Mouse (Mus musculus) left cerebral cortex, postnatal 36 days (tissue): Measurements from ENCODE around the gene Scoc. TPM values are rescaled to one million over a fixed set of nuclear protein-coding genes. Genes with fewer than 3 reads are reported as not detected.
"Not testable (repeated sequence)": the region's sequence is repeated elsewhere in the genome, so short reads cannot be mapped to it uniquely, and the experiment has no call there.

Experiments
- DNase-seq, 2 experiments: peaks; one replicate each; pipeline ENCODE4 v3.0.0; 2021 to 2022; ENCODE audit warnings: low spot score in 2 of 2, mixed read lengths in 1 of 2
- intact Hi-C: fragments of 180-260 bp; cut with DNase I; formaldehyde crosslinking; loops from one replicate; pipeline ENCODE4 v1.15.1; 2025
- total RNA-seq, 2 experiments: library from RNA; stranded (reverse); gene quantifications; 2 replicates each; pipeline ENCODE4 v1.2.3; 2021

Scoc gene
- total RNA-seq = 100 to 1,000 TPM; 207 to 231 TPM

DNA sequence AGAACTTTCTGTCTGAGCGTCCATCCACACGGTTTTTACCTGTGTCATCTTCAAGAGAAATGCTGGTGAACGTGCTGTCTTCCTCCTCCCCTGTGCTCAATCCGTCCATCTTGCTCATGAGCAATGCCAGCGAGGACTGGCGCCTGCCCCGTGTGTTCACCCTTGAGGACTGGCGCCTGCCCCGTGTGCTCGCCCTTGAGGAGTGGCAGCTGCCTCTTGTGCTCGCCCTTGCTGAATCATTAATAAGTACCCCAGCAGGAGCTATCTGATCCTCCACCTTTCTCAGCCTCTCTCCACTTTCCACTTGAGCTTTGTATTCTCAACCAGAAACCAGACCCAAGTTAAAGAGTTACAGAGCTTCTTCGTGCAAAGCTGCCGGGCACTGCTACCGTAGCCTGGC, at the start of gene Scoc:
Gene Scoc (minus strand): TSS at position 170 of the 400 bp plus-strand sequence.
- DNase-seq = no peak
- intact Hi-C loops = no loop called here

DNA sequence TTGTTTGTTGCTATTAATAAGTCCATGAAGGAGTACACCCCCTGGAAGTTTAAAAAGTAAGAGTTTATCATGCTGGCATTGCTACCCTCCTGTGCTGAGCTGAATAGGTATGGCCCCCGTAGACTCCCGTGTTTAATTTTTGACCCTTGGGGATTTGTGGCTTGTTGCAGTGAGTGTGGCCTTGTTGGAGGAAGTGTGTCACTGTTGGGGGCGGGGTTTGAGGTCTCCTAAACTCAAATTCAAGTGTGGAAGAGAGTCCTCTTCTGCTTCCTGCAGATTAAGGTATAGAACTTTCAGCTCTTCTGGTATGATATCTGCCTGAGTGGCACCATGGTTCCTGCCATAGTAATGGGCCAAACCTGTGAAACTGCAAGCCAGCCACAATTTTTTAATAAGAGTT, 1.4 kb upstream of the Scoc start:
- intact Hi-C loops = no loop called here
- DNase-seq = no peak

DNA sequence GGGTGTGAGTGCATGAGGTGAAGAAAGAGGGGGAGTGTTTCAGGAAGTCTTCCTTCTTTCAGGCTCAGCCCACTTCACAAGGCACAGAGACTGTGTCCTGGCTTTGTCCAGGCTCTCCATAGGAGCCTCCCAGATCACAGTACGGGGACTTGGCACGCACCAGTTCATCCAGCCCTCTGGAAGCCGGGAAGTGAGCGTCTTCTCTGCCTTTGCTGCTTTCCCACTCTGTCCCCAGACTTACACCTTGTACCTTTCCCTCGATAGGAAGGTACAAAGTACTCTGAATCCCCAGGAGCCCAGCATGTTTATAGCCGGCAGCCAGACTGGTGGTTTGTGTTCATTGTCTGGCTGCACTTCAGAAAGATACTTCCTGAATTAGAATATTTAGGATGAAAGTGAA, 1.1 kb downstream of the Scoc start:
- intact Hi-C loops = no loop called here

DNA sequence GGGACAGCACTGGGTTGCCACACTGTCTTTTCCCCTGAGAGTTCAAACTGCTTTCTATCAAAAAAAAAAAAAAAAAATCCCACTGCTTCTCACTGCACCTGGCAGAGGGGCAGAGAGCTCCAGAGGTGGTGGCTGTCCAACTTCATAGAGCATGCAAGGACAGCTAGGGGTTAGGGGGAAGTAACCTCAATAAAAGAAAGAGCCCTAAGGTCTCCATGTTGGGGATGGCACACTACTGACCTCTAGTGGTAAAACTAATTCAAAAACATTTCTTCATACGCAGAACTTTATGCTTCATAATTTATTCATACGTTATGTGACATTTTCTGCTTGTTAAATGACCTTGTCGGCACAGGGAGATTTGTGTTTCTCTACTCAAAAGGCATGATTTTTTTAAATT, 7.1 kb downstream of the Scoc start:
- no peak for DNase-seq
- intact Hi-C loops = loop anchor here (5.0 kb wide), 1 partner anchor 349 kb away; no protein-coding TSS in a partner anchor

More for the DNA sequence above, 1.1 kb downstream of the Scoc start:
- DNase-seq = no peak

DNA sequence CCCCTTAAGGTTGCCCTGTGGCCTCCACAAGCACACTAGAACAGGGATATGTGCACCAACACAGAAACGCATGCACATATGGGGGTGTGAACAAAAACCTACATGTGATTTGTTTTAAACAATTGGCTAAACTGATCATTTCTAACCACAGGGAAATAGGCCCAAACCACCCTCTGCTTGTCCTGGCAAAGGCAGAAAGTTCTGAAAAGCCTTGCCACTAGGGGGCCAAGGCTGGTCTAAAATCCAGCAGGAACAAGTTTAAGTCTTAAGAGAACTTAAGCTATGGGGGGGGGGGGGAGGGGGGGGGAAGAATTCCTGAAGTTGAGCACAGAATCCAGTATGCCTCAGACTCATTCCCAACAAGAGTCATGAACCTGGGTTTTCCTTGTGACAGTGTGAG, 8.2 kb downstream of the Scoc start:
- intact Hi-C loops = loop anchor here (5.0 to 10.0 kb wide), 3 partner anchors 115 to 348 kb away; partner anchors contain the start of genes Dnajb1, Ndufb7 and Tecr
- no peak for DNase-seq

DNA sequence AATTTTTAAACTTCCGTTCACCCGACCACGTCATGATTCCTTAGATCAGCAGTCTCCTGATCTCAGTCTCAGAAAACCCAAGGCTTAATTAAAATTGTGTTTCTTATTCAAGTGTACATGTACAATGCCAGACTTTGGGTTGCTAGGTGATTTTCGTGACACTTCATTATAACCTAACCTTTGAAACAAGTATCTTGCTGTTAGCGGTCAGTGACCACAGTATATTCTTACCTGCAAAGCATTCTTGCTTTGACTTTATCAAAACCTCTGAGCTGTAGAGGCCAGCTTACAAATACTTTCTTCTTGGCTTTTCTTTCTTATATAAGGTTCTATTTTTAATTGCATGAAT, 15.2 kb downstream of the Scoc start:
- DNase-seq = no peak
- intact Hi-C loops = loop anchor here (10.0 kb wide), 2 partner anchors 122 to 162 kb away; partner anchors contain the start of genes Dnajb1, Ndufb7 and Tecr

DNA sequence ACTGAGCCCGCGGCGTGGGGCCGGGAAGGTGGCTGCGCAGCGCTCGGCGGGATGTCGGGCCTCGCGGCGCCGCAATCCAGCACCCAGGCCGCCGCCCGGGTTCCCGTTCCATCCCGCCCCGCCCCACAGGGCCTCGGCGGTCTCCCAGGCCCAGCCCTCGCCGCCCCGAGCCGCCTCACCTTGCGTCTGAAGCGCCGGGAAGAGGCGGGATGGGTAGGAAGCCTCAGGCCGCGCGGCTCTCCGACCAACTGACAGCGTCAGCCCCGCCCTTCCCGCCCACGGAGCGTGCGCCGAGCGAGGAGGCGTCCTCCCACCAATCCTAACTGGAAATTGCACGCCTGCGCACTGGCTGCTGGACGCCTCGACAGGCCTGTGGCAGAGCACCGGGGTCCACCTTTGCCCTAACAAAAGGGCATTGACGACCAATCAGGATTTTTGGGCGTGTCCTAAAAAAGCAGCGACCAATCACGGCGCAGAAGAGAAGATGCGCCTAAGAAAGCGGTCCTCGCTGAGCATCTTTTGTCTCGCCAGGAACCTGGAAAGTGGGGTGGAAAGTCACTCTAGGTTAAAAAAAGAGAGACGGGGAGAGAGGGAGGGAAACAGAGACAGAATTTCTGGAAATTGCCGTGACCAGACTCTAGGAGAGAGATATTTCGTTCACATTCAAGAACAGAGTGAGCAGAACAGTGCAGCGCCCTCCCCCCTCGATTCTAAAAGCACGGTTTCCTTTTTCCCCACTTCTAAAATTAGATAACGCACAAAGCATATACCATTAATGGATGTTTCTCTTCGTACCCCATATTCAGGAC, 15.7 kb downstream of the Scoc start:
- intact Hi-C loops = loop anchor here (10.0 kb wide), 2 partner anchors 122 to 162 kb away; partner anchors contain the start of genes Dnajb1, Ndufb7 and Tecr
- peak; percentile 93 to 94 for DNase-seq

DNA sequence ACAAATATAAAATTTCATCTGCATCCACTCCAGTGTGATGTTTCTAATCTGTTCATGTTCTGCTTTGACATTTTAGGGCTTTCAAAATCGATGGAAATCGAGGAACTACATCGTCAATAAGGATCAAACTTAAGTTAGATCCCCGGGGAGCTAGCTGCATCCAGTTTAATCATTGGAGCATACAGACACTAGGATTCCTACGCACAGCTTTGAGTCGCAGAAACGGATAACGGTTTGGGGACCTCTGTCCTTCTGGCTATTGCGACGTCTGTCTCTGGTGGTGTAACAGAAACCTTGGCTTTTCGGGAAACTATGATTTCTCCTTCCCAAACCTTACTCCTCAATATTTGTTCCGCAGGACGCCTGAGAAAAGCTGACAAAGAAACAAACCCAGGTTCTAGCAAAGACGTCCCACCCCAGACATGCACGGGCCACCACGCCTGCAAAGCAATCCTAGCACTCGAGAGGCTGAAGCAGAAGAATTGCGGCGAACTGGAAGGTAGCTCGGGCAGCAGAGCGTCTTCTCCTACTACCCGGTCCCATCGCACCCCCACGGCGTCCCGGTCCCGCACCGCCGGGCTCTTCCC, 16.4 kb downstream of the Scoc start:
- intact Hi-C loops = loop anchor here (10.0 kb wide), 2 partner anchors 123 to 163 kb away; partner anchors contain the start of genes Dnajb1, Ndufb7 and Tecr
- no peak for DNase-seq

DNA sequence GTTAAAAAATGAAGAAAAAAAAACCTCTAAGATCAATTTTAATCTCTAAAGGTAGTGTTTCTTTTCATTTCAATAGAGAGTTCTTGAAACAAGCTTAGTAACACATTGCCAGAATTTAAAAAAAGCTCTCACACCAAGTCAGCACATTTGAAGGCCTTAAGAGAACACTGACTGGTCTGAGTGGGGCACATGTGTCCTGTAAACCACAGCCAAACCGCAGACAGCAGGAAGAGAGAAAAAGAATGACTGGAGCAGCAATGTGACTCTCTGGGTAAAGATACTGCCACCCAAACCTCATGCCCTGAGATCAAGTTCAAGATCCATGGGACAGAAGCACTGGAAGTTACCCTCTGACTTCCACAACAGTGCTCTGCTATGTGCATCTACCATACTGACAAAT, 21.1 kb downstream of the Scoc start:
- intact Hi-C loops = no loop called here
- DNase-seq = no peak

DNA sequence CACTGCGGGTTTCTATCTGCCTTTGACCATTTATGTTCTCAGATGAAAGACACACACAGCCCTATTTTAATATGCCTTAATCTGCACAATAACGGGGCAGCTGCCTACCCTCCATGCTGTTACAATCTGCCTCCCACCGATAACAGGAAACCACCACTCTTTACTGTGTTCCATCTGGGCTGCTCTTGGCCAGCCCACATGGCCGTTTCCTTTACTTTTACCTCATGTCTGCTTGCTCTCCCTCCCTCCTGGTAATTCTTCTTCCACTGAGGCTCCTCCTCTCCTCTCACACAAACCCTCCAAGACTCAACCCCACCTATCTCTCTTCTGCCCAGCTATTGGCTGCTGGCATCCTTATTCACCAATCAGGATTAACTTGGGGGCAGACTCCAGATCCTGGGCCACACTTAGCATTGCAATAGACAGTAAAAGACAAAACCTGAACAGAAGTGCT, 29.1 kb downstream of the Scoc start:
- intact Hi-C loops = no loop called here
- DNase-seq = no peak

DNA sequence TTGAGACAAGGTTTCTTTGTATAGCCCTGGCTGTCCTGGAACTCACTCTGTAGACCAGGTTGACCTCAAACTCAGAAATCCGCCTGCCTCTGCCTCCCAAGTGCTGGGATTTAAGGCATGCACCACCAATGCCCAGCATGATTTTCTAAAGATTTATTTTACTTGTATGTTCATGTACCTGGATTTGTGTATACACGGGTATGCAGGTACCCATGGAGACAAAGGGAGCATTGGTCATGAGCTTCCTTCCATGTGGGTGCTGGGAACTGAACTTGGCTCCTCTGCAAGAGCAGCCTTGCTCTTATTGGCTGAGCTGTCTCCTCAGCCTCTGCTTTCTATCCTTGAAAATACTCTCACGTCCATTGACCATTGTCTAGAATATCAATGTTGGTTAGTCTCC, 29.6 kb downstream of the Scoc start:
- DNase-seq, intact Hi-C loops: not testable (repeated sequence)

DNA sequence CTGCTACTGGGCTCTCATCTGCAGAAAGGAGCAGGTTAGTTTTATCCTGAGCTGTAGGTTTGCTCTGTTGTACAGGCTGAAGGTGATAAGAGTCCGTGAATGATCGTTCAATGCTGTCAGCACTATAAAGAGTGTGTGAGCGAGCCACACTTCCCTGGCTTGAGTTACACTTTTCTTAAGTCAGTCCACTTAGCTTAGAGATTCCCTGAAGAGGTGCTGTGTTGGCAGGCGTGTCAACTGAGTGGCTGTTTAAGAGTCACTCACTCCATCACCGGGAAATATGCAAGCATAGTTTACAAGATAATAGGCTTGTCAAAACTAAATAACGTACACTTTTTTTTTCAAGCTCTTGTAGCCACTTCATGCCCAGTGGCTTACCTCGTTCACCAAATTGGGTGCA, 31.2 kb downstream of the Scoc start:
- no peak for DNase-seq
- intact Hi-C loops = no loop called here

DNA sequence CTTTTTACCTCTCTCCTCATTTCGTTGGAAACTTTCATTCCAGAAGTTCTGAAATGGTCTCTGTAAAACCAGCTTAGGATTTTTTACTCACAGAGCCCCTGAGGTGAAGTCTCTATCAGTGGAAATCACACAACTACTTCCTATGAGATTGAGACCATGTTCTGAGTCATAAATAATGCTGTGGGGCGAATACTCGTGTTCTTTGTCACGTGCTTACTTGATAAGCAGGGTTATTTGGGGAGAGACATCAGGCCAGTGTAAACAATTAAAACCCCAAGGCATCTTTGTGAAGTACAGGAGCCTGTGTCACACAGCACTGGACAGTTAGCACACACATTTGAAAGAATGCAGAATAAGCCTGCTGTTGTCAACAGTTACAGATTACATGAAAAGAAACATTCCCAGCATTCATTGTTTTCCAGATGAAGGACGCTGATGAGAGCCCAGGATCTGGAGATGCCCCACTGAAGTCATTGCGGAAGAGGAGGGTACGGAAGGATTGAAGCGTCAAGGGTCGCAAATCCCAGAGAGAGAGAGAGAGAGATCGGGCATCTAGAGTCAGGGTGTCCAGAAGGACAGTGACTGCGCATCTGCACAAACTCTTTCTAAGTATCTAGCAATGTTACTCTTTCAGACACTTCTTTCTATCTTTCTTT, 32.0 kb downstream of the Scoc start:
- DNase-seq = no peak

DNA sequence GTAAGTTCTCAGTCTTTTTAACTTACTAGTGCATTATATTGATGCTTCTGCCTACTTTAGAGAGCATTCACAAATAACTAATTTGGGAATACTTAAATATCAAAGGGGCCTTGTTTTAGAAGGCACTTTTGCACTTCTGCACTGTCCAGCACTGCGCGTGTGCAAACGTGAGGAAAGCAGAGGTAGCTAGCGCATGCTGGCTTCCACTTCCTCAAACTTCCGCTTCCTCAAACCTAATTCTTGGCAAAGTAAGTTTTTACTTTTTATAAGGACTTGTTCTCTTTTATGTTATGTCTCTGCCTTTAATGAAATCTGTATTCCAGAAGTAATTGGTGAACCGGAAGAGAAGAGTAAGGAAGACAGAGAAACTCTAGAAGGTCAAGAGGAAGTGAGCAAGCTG, 33.0 kb downstream of the Scoc start:
- intact Hi-C loops = no loop called here

More for the DNA sequence above, 32.0 kb downstream of the Scoc start:
- intact Hi-C loops = no loop called here

DNA sequence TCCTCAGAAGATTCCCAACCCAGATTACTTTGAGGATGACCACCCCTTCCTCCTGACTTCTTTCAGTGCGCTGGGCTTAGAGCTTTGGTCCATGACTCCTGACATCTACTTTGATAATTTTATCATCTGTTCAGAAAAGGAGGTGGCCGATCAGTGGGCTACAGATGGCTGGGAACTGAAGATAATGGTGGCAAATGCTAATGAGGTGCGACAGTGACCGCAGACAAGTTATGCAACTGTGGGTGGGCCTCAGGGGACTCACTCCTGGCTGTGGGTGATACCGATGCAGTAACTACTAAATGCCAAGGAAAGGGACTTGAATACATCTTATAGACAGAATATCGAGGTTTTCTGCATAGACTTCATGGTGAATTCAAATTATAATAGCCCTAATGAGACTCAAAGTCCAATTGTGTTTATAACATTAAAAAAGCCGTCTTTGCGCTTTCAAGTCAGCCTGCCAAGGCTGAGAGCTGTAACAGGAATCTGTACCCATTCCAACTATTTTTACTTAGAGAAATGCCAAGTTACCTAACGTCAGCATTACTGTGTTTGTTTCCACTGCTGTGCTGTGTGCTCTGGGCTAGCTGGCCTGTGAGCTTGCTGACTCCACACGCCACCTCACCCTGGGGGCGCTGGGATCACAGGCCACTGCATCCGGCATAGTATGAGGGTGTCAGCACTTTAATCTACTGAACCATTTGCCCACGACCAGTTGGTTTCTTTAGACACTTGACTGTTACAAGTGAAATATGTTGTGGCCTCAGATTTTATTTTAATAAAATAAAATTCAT, 35.0 kb downstream of the Scoc start:
- DNase-seq = no peak
- intact Hi-C loops = no loop called here

More for the DNA sequence above, 33.0 kb downstream of the Scoc start:
- no peak for DNase-seq

DNA sequence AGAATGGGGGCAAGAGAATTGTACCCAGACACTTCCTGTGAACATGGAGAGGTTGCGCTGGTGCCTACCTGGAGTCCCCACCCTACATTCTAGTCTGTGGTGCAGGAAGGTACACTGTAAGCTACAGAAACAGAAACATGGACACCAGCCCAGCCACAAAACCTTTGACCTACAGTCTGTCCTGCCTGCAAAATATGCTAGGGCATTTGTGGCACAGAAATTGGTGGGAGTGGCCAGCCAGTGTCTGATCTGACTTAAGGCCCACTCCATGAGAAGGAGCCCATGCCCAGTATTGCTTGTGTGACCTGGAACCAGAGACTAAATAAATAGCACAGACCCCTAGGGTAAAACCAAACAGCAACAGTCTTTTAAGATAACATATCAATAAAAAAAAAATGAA, 36.8 kb downstream of the Scoc start:
- no peak for DNase-seq
- intact Hi-C loops = no loop called here

DNA sequence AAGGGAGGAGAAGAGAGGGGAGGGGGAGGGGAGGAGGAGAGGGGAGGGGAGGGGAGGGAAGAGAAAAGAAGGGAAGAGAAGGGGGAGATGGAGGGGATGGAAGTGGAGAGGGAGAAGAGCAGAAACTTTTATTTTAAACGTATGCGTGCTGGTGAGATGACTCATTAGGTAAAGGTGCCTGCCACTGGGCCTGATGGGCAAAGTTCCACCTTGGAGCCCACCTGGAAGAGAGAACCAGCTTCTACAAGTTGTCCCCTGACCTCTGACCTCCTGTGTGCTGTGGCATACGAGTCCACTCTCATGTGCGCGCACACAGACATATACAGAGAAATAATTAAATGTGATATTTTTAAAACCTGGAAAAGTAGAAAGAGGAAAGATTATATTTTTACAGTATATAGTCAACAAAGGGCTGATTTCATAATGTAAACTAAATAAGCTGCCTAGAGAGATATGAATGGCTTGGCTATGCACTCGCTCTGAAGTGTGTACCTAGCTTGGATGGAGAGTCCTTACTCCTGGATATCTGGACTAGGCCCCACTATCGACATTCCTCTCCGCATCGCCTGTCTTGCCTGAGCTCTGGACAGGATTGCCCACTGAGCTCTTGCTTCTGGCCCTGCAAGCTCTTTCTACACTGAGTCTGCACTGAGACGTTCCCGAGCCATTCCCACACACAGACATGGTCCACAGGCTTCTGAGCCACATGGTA, 39.2 kb downstream of the Scoc start:
- intact Hi-C loops = no loop called here
- no peak for DNase-seq

DNA sequence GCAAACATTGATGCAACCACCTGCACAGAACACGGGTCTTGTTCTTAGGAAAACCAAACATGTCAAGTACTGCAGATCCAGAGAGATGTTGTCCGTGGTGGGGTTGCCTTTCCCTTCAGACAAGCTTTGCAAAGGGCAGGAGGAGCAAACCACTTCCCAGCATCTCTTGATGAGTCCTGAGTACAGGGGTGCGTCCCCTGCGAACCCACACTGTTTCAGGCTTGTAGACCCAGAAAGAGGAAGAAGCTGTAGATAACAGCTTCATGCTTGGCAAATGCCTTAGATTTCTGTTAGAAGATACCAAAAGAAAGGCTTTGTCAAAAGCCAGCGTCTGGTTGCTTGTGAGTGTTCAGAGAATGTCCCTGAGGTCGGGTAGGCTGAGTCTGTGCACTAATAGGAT, 40.2 kb downstream of the Scoc start:
- no peak for DNase-seq
- intact Hi-C loops = no loop called here

DNA sequence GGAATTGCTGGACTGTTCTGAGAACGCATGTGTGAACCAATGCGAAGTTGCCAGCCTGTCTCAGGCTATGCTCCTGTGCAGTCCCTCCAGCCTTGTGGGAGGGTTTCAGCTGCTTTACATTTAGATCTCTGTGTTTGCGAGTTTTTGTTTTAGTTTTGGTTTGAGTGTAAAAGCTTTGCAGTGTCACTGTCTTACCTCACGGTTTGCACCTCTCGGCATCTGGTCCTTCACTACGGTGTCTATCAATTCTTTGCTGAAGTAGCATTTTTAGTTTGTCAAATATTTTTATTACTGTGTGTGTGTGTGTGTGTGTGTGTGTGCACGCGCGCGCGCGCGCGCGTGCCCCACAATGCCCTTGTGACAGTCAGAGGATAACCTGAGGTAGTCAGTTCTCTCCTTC, 41.3 kb downstream of the Scoc start:
- intact Hi-C loops = no loop called here
- DNase-seq = no peak
